Mouse (Mus musculus): ENCODE results near the gene Noct. TPM values are rescaled to one million over a fixed set of nuclear protein-coding genes. Genes with fewer than 3 reads are reported as not detected.
"Not testable (repeated sequence)": the region's sequence is repeated elsewhere in the genome, so short reads cannot be mapped to it uniquely, and the experiment has no call there.

Noct gene
- polyA plus RNA-seq (2014; fragmentation: Nextera tagmentation; extraction: Ambion mirVana): 9.4 and 10.0 TPM in 2 replicates

DNA sequence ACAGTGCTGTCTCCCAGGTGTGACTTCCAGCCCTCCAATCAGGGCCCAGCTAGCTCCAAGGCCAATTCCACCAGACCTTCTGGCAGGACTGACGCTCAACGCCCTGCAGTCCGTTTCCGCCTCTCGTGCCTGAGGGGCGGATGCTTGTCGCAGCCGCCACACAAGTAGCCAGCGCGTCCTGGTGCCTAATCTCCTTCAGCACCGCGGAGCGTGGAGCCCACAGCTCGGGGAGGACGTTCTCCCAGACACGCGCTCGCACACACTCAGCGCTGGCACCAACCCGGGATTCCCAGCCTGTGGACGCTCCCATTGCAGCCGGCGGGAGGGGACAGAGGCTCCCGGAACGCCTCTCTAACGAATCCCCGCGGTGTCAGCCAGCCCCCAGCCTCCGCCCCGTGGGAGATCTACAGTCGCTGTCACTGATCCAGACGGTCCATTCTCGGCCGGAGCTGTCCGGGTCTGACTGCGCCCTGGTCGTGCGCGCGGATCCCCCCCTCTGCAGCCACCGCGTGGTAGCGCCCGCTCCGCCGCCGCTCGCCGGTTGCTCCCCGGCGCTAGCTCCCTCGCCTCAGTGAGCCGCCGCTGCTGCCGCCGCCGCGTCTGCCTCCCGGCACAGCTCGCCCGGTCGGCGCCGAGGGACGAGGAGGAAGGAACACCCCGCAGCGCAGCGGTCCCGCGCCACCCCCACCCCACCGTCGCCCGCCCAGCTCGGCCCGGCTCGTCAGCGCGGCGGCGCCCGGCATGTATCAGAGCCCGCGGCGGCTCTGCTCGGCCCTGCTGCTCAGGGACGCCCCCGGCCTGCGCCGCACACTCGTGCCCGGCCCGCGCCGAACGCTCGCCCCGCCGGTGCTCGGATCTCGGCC lies at the start of gene Noct:
Noct (plus strand) TSS at position 85 of the 863 bp plus-strand sequence.
- H3K27me3 ChIP-seq (replicated peaks; ENCODE audit: control insufficient read depth, insufficient read depth, low read length): no peaks in the 10 kb centered on the region
- H3K27ac ChIP-seq (replicated peaks; ENCODE audit: low read depth, low read length): peak within 1 kb of the TSS; percentile 97
- ATAC-seq (ENCODE audit: low read depth): peak; percentile 93
- no peaks in the 10 kb centered on the region for H3K9me3 ChIP-seq (ENCODE audit: control insufficient read depth, low read length)
- H3K36me3 ChIP-seq (ENCODE audit: control insufficient read depth, insufficient read depth, low read length): no peaks in the 10 kb centered on the region
- WGBS: 0% methylated on average over 40 of the region's 100 CpGs
- peaks cover 14% of the 10 kb centered on the region for H3K4me1 ChIP-seq (ENCODE audit: control insufficient read depth, insufficient read depth, low read length)
- peak within 1 kb of the TSS; percentile 88 for H3K4me2 ChIP-seq (ENCODE audit: low read depth, low read length)
- peak; percentile 93 for DNase-seq (ENCODE audit: low spot score)
- peak within 1 kb of the TSS; percentile 92 for H3K4me3 ChIP-seq (ENCODE audit: low read depth, low read length)
- peak within 1 kb of the TSS; percentile 89 for H3K9ac ChIP-seq (ENCODE audit: low read depth, low read length)

- Histone ChIP-seq H3K4me3 (ENCODE audit: low read depth, low read length) (no peak overlapping the region), H3K4me2 (ENCODE audit: low read depth, low read length) (no peak overlapping the region), H3K4me1 (ENCODE audit: control insufficient read depth, insufficient read depth, low read length) (no peaks in the 10 kb centered on the region), H3K9ac (ENCODE audit: low read depth, low read length) (no peak overlapping the region), H3K9me3 (ENCODE audit: control insufficient read depth, low read length) (no peaks in the 10 kb centered on the region), H3K27ac (replicated peaks; ENCODE audit: low read depth, low read length) (no peak overlapping the region), H3K27me3 (replicated peaks; ENCODE audit: control insufficient read depth, insufficient read depth, low read length) (no peaks in the 10 kb centered on the region), H3K36me3 (ENCODE audit: control insufficient read depth, insufficient read depth, low read length) (no peaks in the 10 kb centered on the region)
- ATAC-seq (ENCODE audit: low read depth) (no peak), DNase-seq (ENCODE audit: low spot score) (no peak)
- WGBS: 30% methylated on average over 10 of the region's 10 CpGs
Measured at GRCm38 (mm10) chr3:51178158-51178557, 46.1 kb upstream of the Noct start.

DNA sequence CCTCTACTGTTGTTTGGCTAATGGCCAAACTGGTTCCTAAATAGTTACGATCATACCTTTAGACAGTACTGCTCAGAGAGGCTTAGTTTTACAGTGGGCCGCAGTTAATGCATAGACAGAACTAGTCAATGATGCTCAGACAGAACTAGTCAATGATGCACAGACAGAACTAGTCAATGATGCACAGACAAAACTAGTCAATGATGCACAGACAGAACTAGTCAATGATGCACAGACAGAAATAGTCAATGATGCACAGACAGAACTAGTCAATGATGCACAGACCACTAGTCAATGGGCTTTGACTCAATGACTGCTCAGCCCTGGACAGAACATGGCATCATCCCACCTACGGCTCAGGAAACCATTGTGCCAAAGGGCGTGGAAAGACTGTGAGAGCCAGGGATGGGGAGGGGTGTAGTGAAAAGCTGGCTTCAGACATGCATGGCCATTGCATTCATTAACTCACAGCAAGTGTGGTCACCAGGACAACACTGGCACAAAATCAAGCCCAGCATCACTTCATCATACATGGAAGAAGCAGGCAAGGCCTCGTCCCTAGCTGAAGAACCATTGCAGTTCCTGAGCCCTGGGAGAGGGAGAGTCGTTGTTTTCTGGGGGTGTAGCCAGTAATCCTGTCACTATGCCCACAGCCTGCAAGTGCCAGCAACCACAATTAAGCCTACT lies 44.6 kb upstream of the Noct start:
- H3K4me2 ChIP-seq (ENCODE audit: low read depth, low read length): no peak overlapping the region
- H3K27me3 ChIP-seq (replicated peaks; ENCODE audit: control insufficient read depth, insufficient read depth, low read length): no peaks in the 10 kb centered on the region
- no peaks in the 10 kb centered on the region for H3K36me3 ChIP-seq (ENCODE audit: control insufficient read depth, insufficient read depth, low read length)
- WGBS: 86% methylated on average over 6 of the region's 6 CpGs
- DNase-seq (ENCODE audit: low spot score) (no peak), ATAC-seq (ENCODE audit: low read depth) (no peak)
- H3K4me1 ChIP-seq (ENCODE audit: control insufficient read depth, insufficient read depth, low read length): no peaks in the 10 kb centered on the region
- no peaks in the 10 kb centered on the region for H3K9me3 ChIP-seq (ENCODE audit: control insufficient read depth, low read length)
- H3K9ac ChIP-seq (ENCODE audit: low read depth, low read length): no peak overlapping the region
- H3K4me3 ChIP-seq (ENCODE audit: low read depth, low read length): no peak overlapping the region
- H3K27ac ChIP-seq (replicated peaks; ENCODE audit: low read depth, low read length): no peak overlapping the region

GRCm38 (mm10) chr3:51180341-51180940 lies 43.8 kb upstream of the Noct start:
- ATAC-seq (ENCODE audit: low read depth) (no peak), DNase-seq (ENCODE audit: low spot score) (no peak)
- no peak overlapping the region for H3K27ac ChIP-seq (replicated peaks; ENCODE audit: low read depth, low read length)
- no peak overlapping the region for H3K4me3 ChIP-seq (ENCODE audit: low read depth, low read length)
- H3K27me3 ChIP-seq (replicated peaks; ENCODE audit: control insufficient read depth, insufficient read depth, low read length): no peaks in the 10 kb centered on the region
- WGBS: 70% methylated on average over 8 of the region's 8 CpGs
- no peaks in the 10 kb centered on the region for H3K36me3 ChIP-seq (ENCODE audit: control insufficient read depth, insufficient read depth, low read length)
- H3K4me2 ChIP-seq (ENCODE audit: low read depth, low read length): no peak overlapping the region
- H3K9me3 ChIP-seq (ENCODE audit: control insufficient read depth, low read length): no peaks in the 10 kb centered on the region
- H3K4me1 ChIP-seq (ENCODE audit: control insufficient read depth, insufficient read depth, low read length): no peaks in the 10 kb centered on the region
- no peak overlapping the region for H3K9ac ChIP-seq (ENCODE audit: low read depth, low read length)

DNA sequence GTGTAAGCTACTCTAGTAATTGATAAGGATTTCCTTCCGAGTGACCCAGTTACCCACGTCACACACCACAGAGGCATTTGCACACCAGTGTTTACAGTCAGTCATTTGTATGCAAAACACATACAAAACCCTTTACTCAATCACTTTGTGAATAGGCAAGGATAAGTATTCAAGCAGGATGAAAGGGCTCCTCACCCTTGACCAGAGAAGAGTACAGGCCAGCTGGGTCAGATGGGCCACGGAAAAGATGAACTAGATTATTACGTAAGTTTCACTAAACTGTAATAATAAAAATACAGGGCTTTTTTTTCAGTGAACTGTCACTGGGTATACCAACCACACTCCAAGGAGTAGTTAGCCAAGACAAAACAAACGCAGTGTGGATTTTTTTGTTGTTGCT lies 41.8 kb upstream of the Noct start:
- Histone ChIP-seq H3K4me2 (ENCODE audit: low read depth, low read length) (no peak overlapping the region), H3K36me3 (ENCODE audit: control insufficient read depth, insufficient read depth, low read length) (no peaks in the 10 kb centered on the region), H3K27ac (replicated peaks; ENCODE audit: low read depth, low read length) (no peak overlapping the region), H3K4me3 (ENCODE audit: low read depth, low read length) (no peak overlapping the region), H3K27me3 (replicated peaks; ENCODE audit: control insufficient read depth, insufficient read depth, low read length) (no peaks in the 10 kb centered on the region), H3K9me3 (ENCODE audit: control insufficient read depth, low read length) (no peaks in the 10 kb centered on the region), H3K4me1 (ENCODE audit: control insufficient read depth, insufficient read depth, low read length) (no peaks in the 10 kb centered on the region), H3K9ac (ENCODE audit: low read depth, low read length) (no peak overlapping the region)
- DNase-seq (ENCODE audit: low spot score) (no peak), ATAC-seq (ENCODE audit: low read depth) (no peak)
- WGBS: 76% methylated on average over 5 of the region's 5 CpGs

DNA sequence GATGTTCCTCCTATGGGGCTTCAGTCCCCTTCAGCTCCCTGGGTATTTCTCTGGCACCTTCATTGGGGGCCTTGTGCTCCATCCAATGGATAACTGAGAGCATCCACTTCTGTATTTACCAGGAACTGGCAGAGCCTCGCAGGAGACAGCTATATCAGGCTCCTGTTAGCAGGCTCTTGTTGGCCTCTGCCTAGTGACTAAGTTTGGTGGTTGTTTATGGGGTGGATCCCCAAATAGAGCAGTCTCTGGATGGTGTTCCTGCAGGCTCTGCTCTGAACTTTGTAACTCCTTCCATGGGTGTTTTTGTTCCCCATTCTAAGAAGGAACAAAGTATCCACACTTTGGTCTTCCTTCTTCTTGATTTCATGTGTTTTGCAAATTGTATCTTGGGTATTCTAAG lies 40.7 kb upstream of the Noct start:
- H3K9me3 ChIP-seq (ENCODE audit: control insufficient read depth, low read length); H3K27me3 ChIP-seq (replicated peaks; ENCODE audit: control insufficient read depth, insufficient read depth, low read length); ATAC-seq (ENCODE audit: low read depth); H3K4me1 ChIP-seq (ENCODE audit: control insufficient read depth, insufficient read depth, low read length); H3K4me3 ChIP-seq (ENCODE audit: low read depth, low read length); DNase-seq (ENCODE audit: low spot score); H3K9ac ChIP-seq (ENCODE audit: low read depth, low read length); H3K4me2 ChIP-seq (ENCODE audit: low read depth, low read length); H3K36me3 ChIP-seq (ENCODE audit: control insufficient read depth, insufficient read depth, low read length); H3K27ac ChIP-seq (replicated peaks; ENCODE audit: low read depth, low read length): not testable (repeated sequence)
- WGBS: 73% methylated on average over 1 of the region's 1 CpGs

DNA sequence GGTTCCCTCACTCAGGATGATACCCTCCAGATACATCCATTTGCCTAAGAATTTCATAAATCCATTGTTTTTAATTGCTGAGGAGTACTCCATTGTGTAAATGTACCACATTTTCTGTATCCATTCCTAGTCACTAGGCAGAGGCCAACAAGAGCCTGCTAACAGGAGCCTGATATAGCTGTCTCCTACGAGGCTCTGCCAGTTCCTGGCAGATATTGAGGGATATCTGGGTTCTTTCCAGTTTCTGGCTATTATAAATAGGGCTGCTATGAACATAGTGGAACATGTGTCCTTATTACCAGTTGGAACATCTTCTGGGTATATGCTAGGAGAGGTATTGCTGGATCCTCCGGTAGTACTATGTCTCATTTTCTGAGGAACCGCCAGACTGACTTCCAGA lies 40.3 kb upstream of the Noct start:
- H3K9ac ChIP-seq (ENCODE audit: low read depth, low read length); H3K36me3 ChIP-seq (ENCODE audit: control insufficient read depth, insufficient read depth, low read length); H3K27me3 ChIP-seq (replicated peaks; ENCODE audit: control insufficient read depth, insufficient read depth, low read length); H3K4me3 ChIP-seq (ENCODE audit: low read depth, low read length); ATAC-seq (ENCODE audit: low read depth); H3K4me2 ChIP-seq (ENCODE audit: low read depth, low read length); H3K4me1 ChIP-seq (ENCODE audit: control insufficient read depth, insufficient read depth, low read length); DNase-seq (ENCODE audit: low spot score); H3K9me3 ChIP-seq (ENCODE audit: control insufficient read depth, low read length); H3K27ac ChIP-seq (replicated peaks; ENCODE audit: low read depth, low read length): not testable (repeated sequence)
- 94% methylated on average over 3 of the region's 3 CpGs for WGBS

DNA sequence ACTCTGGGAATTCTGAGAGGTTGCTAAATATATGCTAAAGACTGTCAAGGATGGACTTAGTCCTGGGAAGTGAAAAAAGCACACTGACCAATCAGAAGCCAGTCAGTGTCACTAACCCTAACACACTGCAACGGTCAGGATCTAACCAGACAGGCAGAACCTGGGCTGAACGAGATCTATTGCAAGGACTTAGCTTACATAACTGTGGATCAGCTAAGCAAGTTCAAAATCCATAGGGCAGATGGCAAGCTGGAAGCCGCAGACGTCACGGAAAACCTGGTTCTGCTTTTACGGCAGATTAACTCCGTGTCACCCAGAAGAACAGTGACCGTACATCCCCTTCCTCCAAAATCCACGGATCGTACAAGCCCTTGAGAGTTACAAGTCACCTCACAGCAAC lies 39.5 kb upstream of the Noct start:
- no peak overlapping the region for H3K9ac ChIP-seq (ENCODE audit: low read depth, low read length)
- ATAC-seq (ENCODE audit: low read depth) (no peak), DNase-seq (ENCODE audit: low spot score) (no peak)
- no peaks in the 10 kb centered on the region for H3K36me3 ChIP-seq (ENCODE audit: control insufficient read depth, insufficient read depth, low read length)
- no peaks in the 10 kb centered on the region for H3K4me1 ChIP-seq (ENCODE audit: control insufficient read depth, insufficient read depth, low read length)
- no peak overlapping the region for H3K4me3 ChIP-seq (ENCODE audit: low read depth, low read length)
- H3K4me2 ChIP-seq (ENCODE audit: low read depth, low read length): no peak overlapping the region
- WGBS: 59% methylated on average over 10 of the region's 10 CpGs
- no peaks in the 10 kb centered on the region for H3K9me3 ChIP-seq (ENCODE audit: control insufficient read depth, low read length)
- no peaks in the 10 kb centered on the region for H3K27me3 ChIP-seq (replicated peaks; ENCODE audit: control insufficient read depth, insufficient read depth, low read length)
- no peak overlapping the region for H3K27ac ChIP-seq (replicated peaks; ENCODE audit: low read depth, low read length)
